In the genomic region with DNA sequence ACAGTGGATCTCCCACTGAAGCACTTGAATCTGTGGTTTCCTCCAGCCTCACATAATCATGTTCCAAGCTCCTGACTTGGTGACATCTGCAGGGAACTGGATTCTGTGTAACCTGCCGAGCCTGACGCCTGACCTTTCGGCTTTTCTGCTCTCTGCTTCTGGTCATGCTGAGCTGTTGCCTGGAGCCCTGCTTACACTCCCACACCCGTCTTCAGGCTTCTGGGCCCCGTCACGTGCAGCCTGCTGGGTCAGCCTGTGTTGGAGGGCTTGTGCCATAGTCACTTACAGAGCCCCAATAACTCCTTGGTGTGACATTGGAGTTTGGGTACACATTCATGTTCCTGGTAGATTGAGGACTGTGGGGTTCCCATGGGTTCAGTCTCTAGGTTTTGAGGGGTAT, we compare ENCODE assay signal across 15 mouse cellular contexts.
"Had no signal": no experiment of that assay in that cellular context is flagged by ENCODE, and none has a peak within 500 bp of the region (broad histone marks: within the 10 kb centered on the region; RNA-seq: fewer than 3 reads in every experiment).

No protein-coding gene starts in this region.

- H3K4me1 ChIP-seq: liver, embryonic 15.5 days; midbrain, embryonic 13.5 days; neural tube, embryonic 15.5 days had no signal

- H3K9me3 ChIP-seq: limb, embryonic 10.5 days; liver, embryonic 15.5 days; midbrain, embryonic 13.5 days; neural tube, embryonic 15.5 days had no signal

- ATAC-seq: intestine, embryonic 16.5 days; lung, postnatal 0 days; midbrain, embryonic 13.5 days had no signal

- DNase-seq: lung, adult 2 months; lung, postnatal 36 days; right cerebral cortex, postnatal 4 days; spleen, adult 18-20 months; thymus, adult 18-20 months; thymus, postnatal 14 days had no signal

- H3K36me3 ChIP-seq: liver, embryonic 15.5 days had no signal

- H3K27me3 ChIP-seq: liver, embryonic 15.5 days; midbrain, embryonic 13.5 days; neural tube, embryonic 15.5 days had no signal

- H3K4me2 ChIP-seq: liver, embryonic 11.5 days; liver, embryonic 15.5 days; midbrain, embryonic 13.5 days; neural tube, embryonic 15.5 days had no signal

- H3K9ac ChIP-seq: liver, embryonic 15.5 days; midbrain, embryonic 13.5 days; neural tube, embryonic 15.5 days had no signal

- H3K4me3 ChIP-seq: left cerebral cortex, adult 2 months; limb, embryonic 10.5 days; liver, embryonic 15.5 days; midbrain, embryonic 13.5 days; myocyte; neural tube, embryonic 15.5 days had no signal

- H3K27ac ChIP-seq: left cerebral cortex, adult 2 months; limb, embryonic 10.5 days; liver, embryonic 15.5 days; midbrain, embryonic 13.5 days; neural tube, embryonic 15.5 days had no signal
